Mouse (Mus musculus) heart, adult 2 months (tissue): Measurements from ENCODE around the gene Fndc5.

ENCODE experiments used
- EP300 ChIP-seq: fragments of 200-500 bp; IDR thresholded peaks from 2 replicates; pipeline ENCODE4 v1.6.1; 2011; ENCODE audit warnings: low read depth, low read length, control low read depth; ENCODE audit not compliant: insufficient read depth
- POLR2A ChIP-seq: fragments of 200-500 bp; IDR thresholded peaks from 2 replicates; pipeline ENCODE4 v1.6.1; 2011; ENCODE audit warnings: mild to moderate bottlenecking, low read depth, low read length, control low read depth; ENCODE audit not compliant: insufficient read depth

DNA sequence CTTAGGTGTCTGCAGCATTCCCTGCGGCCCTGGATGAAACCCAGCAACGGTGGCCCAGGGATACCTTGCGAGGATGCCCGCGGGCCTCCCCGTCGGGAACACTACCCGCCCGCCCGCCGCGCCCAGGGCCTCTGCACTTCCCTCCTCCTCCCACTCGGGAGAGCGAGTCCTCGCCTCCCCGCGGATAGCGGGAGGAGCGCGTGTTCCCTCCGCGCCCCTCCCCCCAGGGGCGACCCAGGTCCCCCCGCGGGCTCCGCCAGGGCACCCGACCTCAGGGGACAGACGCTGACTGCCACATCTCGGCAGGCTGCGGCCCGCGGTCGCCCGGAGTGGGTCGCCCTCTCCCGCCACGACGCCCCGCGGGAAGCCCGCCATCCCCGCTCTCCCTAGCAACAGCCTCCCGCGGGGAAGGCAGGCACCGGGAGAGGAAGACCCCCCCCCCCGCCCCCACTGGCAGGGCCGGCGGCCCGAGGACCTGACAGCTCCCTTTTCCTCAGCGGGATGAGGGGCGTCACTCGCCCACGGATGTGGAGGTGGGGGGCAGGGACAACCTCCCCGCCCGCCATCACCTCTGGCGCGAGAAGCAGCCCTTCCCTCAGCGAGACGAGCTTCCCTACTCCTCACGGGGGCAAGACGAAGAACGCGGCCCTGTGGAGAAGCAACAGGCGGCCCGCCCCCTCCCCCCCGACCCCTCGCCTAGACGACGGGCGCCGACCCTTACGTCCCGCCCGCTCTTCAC is 52.2 kb downstream of the Fndc5 start:
- TF ChIP-seq EP300 (no peak), POLR2A (no peak)
